Mouse (Mus musculus): ENCODE data around the gene Mlkl. TPM values are rescaled to one million over a fixed set of nuclear protein-coding genes. Genes with fewer than 3 reads are reported as not detected.

Mlkl gene
- polyA plus RNA-seq (2012; ENCODE audit: low replicate concordance) = 0.63 and 1.4 TPM in 2 replicates

DNA sequence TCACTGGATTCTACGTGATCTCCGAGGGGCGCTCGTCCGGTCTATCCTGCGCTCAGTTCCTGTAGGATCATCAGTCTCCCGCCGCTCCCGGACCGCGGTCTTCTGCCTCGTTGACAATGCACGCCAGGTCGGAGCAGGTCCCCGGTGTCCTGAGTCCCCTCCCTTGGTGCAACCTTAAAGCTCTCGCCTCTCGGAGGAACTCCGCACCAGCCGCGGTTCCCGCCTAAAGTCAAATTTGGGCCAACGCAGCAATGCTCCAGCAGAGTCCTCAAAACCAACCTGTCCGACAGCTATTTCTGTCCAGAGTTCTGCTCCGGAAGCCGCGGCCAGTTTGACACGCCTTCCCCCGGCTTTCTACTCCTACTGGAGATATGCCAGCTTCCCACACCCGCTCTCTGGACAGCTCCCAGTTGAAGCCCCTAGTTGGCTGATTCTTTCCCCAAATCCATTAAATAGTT lies at the start of gene Mlkl:
Mlkl (minus strand) TSS at position 288 of the 458 bp plus-strand sequence.

DNA sequence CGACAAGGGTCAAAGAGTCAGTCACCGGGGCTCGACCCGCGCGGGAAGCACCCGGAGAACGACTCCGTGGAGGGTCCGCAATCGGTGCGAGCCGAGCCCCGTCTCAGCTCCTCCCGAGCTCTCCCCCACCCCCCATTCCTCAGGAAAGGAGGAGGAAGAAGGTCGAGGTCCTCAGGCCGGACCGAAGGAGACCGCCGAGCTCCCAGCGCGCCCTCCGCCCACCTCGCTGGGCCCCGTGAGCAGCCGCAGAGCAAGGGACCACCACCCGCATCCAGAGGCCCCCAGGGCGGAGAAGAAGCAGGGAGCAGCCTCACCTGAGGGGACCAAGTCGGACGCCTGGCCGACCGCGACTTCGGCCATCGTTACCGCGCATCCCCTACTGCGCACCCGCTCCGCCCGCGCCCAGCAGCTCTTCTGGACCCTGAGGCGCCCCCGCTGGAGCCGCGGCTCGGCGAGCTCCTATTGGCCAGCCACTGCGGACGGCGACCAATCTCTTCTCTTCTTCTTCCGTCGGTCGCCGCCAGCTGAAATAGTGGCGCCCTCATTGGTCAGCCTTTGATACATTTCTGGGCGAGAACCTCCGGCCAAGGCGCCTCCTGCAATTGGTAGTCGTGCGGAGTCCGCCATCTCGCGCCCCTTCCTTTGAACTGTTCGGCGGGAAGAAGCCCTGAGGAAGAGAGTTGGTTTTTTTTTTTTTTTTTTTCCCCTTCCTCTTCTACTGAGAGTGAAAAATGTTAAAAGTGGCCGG lies 38.0 kb downstream of the Mlkl start, which contains the start of gene Rfwd3:
Rfwd3 (minus strand) TSS at position 402 of the 748 bp plus-strand sequence.

Other genes with a start within 250 kb of the Mlkl start
- gene Clec18a, start 245.8 kb downstream of the Mlkl start, polyA plus RNA-seq (2012; ENCODE audit: low replicate concordance) = not detected in 2 replicates
- gene Pdpr, start 243.5 kb downstream of the Mlkl start, polyA plus RNA-seq (2012; ENCODE audit: low replicate concordance) = 11.7 and 17.7 TPM in 2 replicates
- gene Glg1, start 79.0 kb downstream of the Mlkl start, polyA plus RNA-seq (2012; ENCODE audit: low replicate concordance) = 24.7 and 41.7 TPM in 2 replicates
- gene Rfwd3, start 38.0 kb downstream of the Mlkl start, polyA plus RNA-seq (2012; ENCODE audit: low replicate concordance) = 2.0 and 3.8 TPM in 2 replicates
- gene Fa2h, start 55.6 kb upstream of the Mlkl start, polyA plus RNA-seq (2012; ENCODE audit: low replicate concordance) = not detected in 2 replicates
- gene Wdr59, start 183.9 kb upstream of the Mlkl start, polyA plus RNA-seq (2012; ENCODE audit: low replicate concordance) = 1.4 and 3.5 TPM in 2 replicates
- gene Znrf1, start 197.9 kb upstream of the Mlkl start, polyA plus RNA-seq (2012; ENCODE audit: low replicate concordance) = 71.3 and 107 TPM in 2 replicates